Mouse (Mus musculus) limb, embryonic 15.5 days (tissue): ENCODE measurements around the gene Fyco1. TPM values are rescaled to one million over a fixed set of nuclear protein-coding genes. Genes with fewer than 3 reads are reported as not detected.

Source experiments
- ATAC-seq: fragments of 200-750 bp; cut with Nextera tagmentation; 2 replicates; pipeline ENCODE4 v1.8.0; 2017; ENCODE audit warnings: low read depth, moderate TSS enrichment; ENCODE audit not compliant: insufficient number of reproducible peaks, low FRiP score, low TSS enrichment
- H3K27ac ChIP-seq: fragments of 300-500 bp; sonication (generic); 2 replicates; pipeline ENCODE4 v1.5.1; 2015; ENCODE audit warnings: moderate library complexity, mild to moderate bottlenecking, inconsistent platforms
- H3K27me3 ChIP-seq: fragments of 300-500 bp; sonication (generic); 2 replicates; pipeline ENCODE4 v1.6.1; 2015; ENCODE audit warnings: inconsistent platforms
- H3K36me3 ChIP-seq: fragments of 300-500 bp; sonication (generic); 2 replicates; pipeline ENCODE4 v1.6.1; 2015; ENCODE audit warnings: inconsistent platforms
- H3K4me1 ChIP-seq: fragments of 300-500 bp; sonication (generic); 2 replicates; pipeline ENCODE4 v1.6.1; 2015; ENCODE audit warnings: inconsistent platforms
- H3K4me2 ChIP-seq: fragments of 300-500 bp; sonication (generic); 2 replicates; pipeline ENCODE4 v1.6.1; 2015; ENCODE audit warnings: mild to moderate bottlenecking, inconsistent platforms
- H3K4me3 ChIP-seq: fragments of 300-500 bp; sonication (generic); 2 replicates; pipeline ENCODE4 v1.5.1; 2015; ENCODE audit warnings: mild to moderate bottlenecking, inconsistent platforms
- H3K9ac ChIP-seq: fragments of 300-500 bp; sonication (generic); 2 replicates; pipeline ENCODE4 v1.6.1; 2015; ENCODE audit warnings: inconsistent platforms
- H3K9me3 ChIP-seq: fragments of 300-500 bp; sonication (generic); 2 replicates; pipeline ENCODE4 v1.6.1; 2016; ENCODE audit warnings: inconsistent platforms
- WGBS: fragments of 180-500 bp; shearing (Covaris S2); methylation state at CpG from one replicate; pipeline ENCODE4 v1.1.7; 2015; 5-methylcytosine and 5-hydroxymethylcytosine counted together
- polyA plus RNA-seq: library from polyadenylated mRNA; unstranded; fragments of >200 nt; fragmentation: Nextera tagmentation; extraction: Ambion mirVana; gene quantifications from 2 replicates; pipeline ENCODE4 v1.2.1, GENCODE M21; 2015

The Fyco1 gene
- 16.2 and 18.7 TPM in 2 replicates for polyA plus RNA-seq

DNA sequence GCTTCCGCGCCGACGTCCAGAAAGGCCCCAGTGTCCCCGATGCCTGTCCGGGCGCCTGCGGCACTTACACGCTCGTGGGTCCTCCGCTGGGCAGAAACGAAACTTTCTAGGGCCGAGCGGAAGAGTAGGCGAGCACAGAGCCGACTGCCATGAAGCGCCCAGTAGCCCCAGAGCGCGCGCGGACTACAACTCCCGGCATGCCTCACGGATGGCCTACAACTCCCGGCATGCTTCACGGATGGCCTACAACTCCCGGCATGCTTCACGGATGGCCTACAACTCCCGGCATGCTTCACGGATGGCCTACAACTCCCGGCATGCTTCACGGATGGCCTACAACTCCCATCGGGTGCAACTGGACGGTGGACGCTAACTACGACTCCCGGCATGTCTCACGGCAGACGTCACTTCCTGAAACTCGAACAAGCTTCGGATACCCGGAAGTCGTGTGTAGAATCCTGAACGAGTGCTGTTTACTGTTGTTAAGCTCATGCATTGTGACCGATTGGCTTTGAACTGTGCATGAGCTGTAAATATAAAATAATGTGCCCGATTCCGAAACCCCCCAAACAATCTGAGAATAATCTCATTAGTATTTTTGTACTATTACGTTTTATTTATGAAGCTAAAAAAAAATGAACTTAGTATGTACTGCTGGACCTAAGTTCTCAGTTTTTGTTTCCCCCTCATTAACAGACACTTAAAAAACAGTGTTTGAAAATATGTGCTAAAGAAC is at the start of gene Fyco1:
Gene Fyco1 (minus strand): TSS at position 187 of the 736 bp plus-strand sequence.
- Histone ChIP-seq H3K27ac (peak within 1 kb of the TSS; percentile 97), H3K9ac (peak within 1 kb of the TSS; percentile 78), H3K4me2 (peak within 1 kb of the TSS; percentile 75), H3K4me1 (peaks cover 4% of the 10 kb centered on the region), H3K27me3 (no peaks in the 10 kb centered on the region), H3K36me3 (no peaks in the 10 kb centered on the region), H3K4me3 (peak within 1 kb of the TSS; percentile 81), H3K9me3 (no peaks in the 10 kb centered on the region)
- WGBS = under 1% methylated on average over 47 of the region's 47 CpGs
- ATAC-seq = peak; percentile 97

- no peak for ATAC-seq
- Histone ChIP-seq H3K27ac (no peak overlapping the region), H3K4me3 (no peak overlapping the region), H3K9me3 (no peaks in the 10 kb centered on the region), H3K27me3 (no peaks in the 10 kb centered on the region), H3K9ac (no peak overlapping the region), H3K4me2 (no peak overlapping the region), H3K36me3 (no peaks in the 10 kb centered on the region), H3K4me1 (no peaks in the 10 kb centered on the region)
- WGBS = 59% methylated on average over 4 of the region's 4 CpGs
Measured at GRCm38 (mm10) chr9:123872049-123872448, 20.4 kb upstream of the Fyco1 start.

GRCm38 (mm10) chr9:123869167-123869784 is 17.6 kb upstream of the Fyco1 start:
- no peak overlapping the region for H3K4me2 ChIP-seq
- no peaks in the 10 kb centered on the region for H3K36me3 ChIP-seq
- H3K4me3 ChIP-seq = no peak overlapping the region
- H3K9me3 ChIP-seq = no peaks in the 10 kb centered on the region
- no peaks in the 10 kb centered on the region for H3K4me1 ChIP-seq
- ATAC-seq = no peak
- H3K9ac ChIP-seq = no peak overlapping the region
- WGBS = 48% methylated on average over 5 of the region's 6 CpGs
- H3K27ac ChIP-seq = no peak overlapping the region
- no peaks in the 10 kb centered on the region for H3K27me3 ChIP-seq

- ATAC-seq = no peak
- Histone ChIP-seq H3K27ac (no peak overlapping the region), H3K4me1 (no peaks in the 10 kb centered on the region), H3K9ac (no peak overlapping the region), H3K4me3 (no peak overlapping the region), H3K36me3 (no peaks in the 10 kb centered on the region), H3K4me2 (no peak overlapping the region), H3K9me3 (no peaks in the 10 kb centered on the region), H3K27me3 (no peaks in the 10 kb centered on the region)
- WGBS = 87% methylated on average over 1 of the region's 1 CpGs
Measured at GRCm38 (mm10) chr9:123863641-123864040, 11.9 kb upstream of the Fyco1 start.

GRCm38 (mm10) chr9:123862895-123863616 is 11.4 kb upstream of the Fyco1 start:
- ATAC-seq = no peak
- WGBS = 83% methylated on average over 1 of the region's 1 CpGs
- H3K36me3 ChIP-seq = no peaks in the 10 kb centered on the region
- H3K9ac ChIP-seq = no peak overlapping the region
- no peak overlapping the region for H3K4me2 ChIP-seq
- H3K27me3 ChIP-seq = no peaks in the 10 kb centered on the region
- H3K9me3 ChIP-seq = no peaks in the 10 kb centered on the region
- no peaks in the 10 kb centered on the region for H3K4me1 ChIP-seq
- H3K4me3 ChIP-seq = no peak overlapping the region
- H3K27ac ChIP-seq = no peak overlapping the region

GRCm38 (mm10) chr9:123861929-123862328 is 10.2 kb upstream of the Fyco1 start, which contains the start of gene Xcr1:
Gene Xcr1, minus strand, starts transcription at chr9:123862029.
- Histone ChIP-seq H3K36me3 (no peaks in the 10 kb centered on the region), H3K9ac (no peak within 1 kb of the TSS), H3K4me3 (no peak within 1 kb of the TSS), H3K4me2 (no peak within 1 kb of the TSS), H3K27me3 (no peaks in the 10 kb centered on the region), H3K4me1 (no peaks in the 10 kb centered on the region), H3K27ac (no peak within 1 kb of the TSS), H3K9me3 (no peaks in the 10 kb centered on the region)
- WGBS = 77% methylated on average over 9 of the region's 9 CpGs
- no peak for ATAC-seq

DNA sequence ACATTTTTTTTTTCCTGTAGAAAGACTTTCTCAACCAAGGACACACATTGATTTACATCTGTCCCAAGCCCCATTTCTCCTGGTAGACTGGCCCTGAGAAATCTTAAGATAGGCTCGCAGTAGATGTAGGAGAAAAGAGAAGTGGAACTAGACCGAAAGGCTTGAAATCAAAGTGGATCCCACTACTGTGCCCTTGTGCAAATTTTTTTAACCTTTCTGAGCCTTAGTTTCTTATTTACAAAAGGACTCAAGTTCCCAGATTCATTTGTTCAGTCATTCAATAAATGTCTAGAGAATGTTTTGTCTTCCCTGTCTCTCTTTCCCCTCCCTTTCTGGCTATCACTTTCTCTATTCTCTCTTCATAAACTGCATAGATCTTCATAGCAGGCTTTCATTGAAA is 5.1 kb upstream of the Fyco1 start:
- Histone ChIP-seq H3K4me2 (no peak overlapping the region), H3K27ac (no peak overlapping the region), H3K4me3 (no peak overlapping the region), H3K36me3 (no peaks in the 10 kb centered on the region), H3K27me3 (no peaks in the 10 kb centered on the region), H3K4me1 (no peaks in the 10 kb centered on the region), H3K9ac (no peak overlapping the region), H3K9me3 (no peaks in the 10 kb centered on the region)
- ATAC-seq = no peak
- 93% methylated on average over 2 of the region's 2 CpGs for WGBS

DNA sequence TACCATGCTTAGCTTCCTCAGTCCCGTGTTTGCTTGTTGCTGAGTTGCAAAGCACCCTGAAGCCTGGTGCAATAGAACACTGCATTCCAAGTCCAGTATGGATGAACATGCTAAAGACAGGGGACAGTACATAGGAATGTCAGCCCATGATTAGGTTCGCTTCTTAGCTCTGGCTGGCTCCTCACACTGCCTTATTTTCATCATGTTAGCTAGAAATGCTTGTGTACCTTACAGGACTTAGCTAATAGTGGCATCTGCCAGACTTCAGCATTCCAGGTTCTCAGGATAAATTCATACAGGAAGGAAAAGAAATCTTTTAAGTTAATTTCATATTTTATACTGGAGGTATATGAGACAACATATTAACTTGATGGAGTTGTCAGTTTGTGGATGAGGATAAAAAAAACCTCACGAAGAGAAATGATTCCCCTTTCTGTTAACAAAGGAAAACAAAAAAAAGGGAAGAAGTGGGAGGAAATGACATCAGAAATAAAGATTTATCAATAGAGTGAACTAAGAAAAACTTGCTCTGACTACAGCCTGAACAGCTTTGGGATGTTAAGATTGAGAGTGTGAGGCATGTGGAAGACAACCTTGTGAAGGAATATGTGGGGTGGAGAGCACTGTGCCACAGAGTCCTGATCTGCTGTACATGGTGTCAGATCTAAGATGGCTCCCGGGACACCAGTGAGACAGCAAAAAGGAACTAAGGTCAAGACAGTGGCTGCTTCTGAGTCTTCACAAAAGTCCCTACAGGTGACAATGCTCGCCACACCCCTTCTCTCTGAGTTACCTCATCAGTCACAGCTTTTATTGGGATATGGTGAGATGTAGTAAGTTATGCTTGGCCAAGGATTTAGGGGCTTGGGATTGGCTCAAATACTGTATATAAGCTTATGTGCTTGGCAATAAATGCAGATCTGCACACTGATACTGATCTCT is 1.0 kb upstream of the Fyco1 start:
- Histone ChIP-seq H3K9ac (no peak overlapping the region), H3K4me1 (peaks cover 4% of the 10 kb centered on the region), H3K36me3 (no peaks in the 10 kb centered on the region), H3K9me3 (no peaks in the 10 kb centered on the region), H3K27me3 (no peaks in the 10 kb centered on the region), H3K27ac (no peak overlapping the region), H3K4me2 (peak overlapping the region; percentile 42), H3K4me3 (peak overlapping the region; percentile 81)
- ATAC-seq = no peak
- 64% methylated on average over 5 of the region's 5 CpGs for WGBS

DNA sequence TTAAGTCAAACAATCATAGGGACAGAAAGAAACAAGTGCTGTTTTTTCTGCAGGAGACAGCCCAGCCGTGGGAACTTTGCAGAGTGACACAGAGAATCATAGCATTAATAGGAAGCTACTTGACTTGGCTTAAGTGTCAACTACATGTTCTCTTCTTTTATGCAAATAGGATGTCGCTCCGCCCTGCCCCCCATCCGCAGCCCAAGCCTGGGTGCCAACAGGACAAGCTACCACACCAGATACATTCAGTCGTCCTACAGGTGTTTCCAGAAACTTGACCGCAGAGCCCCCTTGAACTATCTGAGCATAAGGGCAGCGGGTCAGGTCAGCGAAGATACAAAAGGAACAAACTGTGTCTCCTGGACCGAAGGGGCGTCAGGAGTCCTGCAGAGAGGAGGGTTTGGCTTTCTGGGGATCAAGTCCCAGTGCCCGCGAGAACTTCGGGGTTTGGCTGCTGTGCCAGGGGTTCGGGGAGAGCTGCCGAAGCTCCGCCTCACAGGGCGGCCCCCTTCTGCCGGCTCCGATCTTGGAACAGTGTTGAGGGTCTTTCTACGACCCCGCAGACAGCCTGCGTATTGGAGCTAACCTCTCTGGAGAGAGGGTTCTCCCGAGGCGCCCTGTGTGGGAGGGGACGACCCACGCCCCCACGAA is 512 bp downstream of the Fyco1 start:
- H3K4me2 ChIP-seq = peak overlapping the region; percentile 75
- under 1% methylated on average over 27 of the region's 27 CpGs for WGBS

DNA sequence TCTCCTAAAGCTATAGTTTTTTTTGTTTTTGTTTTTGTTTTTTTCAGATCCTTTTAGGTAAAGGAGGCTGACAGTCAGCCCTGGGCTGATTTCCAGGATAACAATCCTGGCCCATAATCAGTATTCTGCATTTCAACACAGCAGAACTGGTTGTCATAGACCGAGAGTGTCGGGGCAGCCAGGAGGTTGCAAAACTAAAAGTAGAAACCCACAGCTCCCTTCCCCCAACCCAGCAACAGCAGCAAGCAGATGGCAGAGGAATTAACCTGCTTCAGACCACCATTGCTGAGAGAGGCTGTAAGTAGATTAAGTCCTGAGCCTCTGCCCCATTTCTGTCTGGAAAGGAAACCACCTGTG is 1.0 kb downstream of the Fyco1 start:
- Histone ChIP-seq H3K4me3 (peak overlapping the region; percentile 81), H3K27me3 (no peaks in the 10 kb centered on the region), H3K9me3 (no peaks in the 10 kb centered on the region), H3K36me3 (no peaks in the 10 kb centered on the region), H3K27ac (peak overlapping the region; percentile 97), H3K4me1 (peaks cover 4% of the 10 kb centered on the region), H3K4me2 (peak overlapping the region; percentile 75), H3K9ac (0 out of 2 replicates have a peak overlapping the region, but pooled peaks have one; percentile 78)
- ATAC-seq = no peak
- 4% methylated on average over 2 of the region's 2 CpGs for WGBS

More for the DNA sequence above, 512 bp downstream of the Fyco1 start:
- no peaks in the 10 kb centered on the region for H3K9me3 ChIP-seq
- no peaks in the 10 kb centered on the region for H3K27me3 ChIP-seq
- no peaks in the 10 kb centered on the region for H3K36me3 ChIP-seq
- peak overlapping the region; percentile 97 for H3K27ac ChIP-seq
- H3K9ac ChIP-seq = peak overlapping the region; percentile 78
- H3K4me3 ChIP-seq = peak overlapping the region; percentile 81
- ATAC-seq = peak; percentile 67
- H3K4me1 ChIP-seq = peaks cover 4% of the 10 kb centered on the region
